Comparison of ENCODE assay signal across 9 mouse cellular contexts in genomic region chr3:107594662-107595263, GRCm38 (mm10). TPM values are rescaled to one million over a fixed set of nuclear protein-coding genes. Genes with fewer than 3 reads are reported as not detected.
A peak's percentile ranks its signal among the peaks of the same experiment; 100 is the strongest.
DNase-seq lines count a peak whose midpoint lies in the region; ATAC-seq and TF ChIP-seq lines count a peak whose summit lies in the region.
"Had no signal": no experiment of that assay in that cellular context is flagged by ENCODE, and none has a peak within 500 bp of the region (broad histone marks: within the 10 kb centered on the region; RNA-seq: fewer than 3 reads in every experiment).

Gene Alx3, plus strand, starts transcription at chr3:107595031.

- peaks cover 22% of the 10 kb centered on the region for H3K4me1 ChIP-seq in kidney, embryonic 15.5 days
- peaks cover 14% of the 10 kb centered on the region; the same call in 1 of the 2 replicates for H3K4me1 ChIP-seq in embryonic facial prominence, embryonic 12.5 days
- peaks cover 4% of the 10 kb centered on the region for H3K4me1 ChIP-seq in intestine, embryonic 14.5 days (replicated peaks; ENCODE audit: control insufficient read depth, insufficient read depth, low read length)
- H3K4me1 ChIP-seq in midbrain, postnatal 0 days (ENCODE audit: insufficient read depth, low read length) = 0 out of 2 replicates have a peak, but pooled peaks cover 5% of the 10 kb centered on the region
- no peaks in the 10 kb centered on the region; the same call in 1 of the 2 replicates for H3K4me1 ChIP-seq in cerebellum, adult 2 months (ENCODE audit: control insufficient read depth, insufficient read depth, low read length)

- 1% methylated on average over 42 of the region's 46 CpGs for WGBS in kidney, embryonic 15.5 days
- under 1% methylated on average over 41 of the region's 46 CpGs for WGBS in embryonic facial prominence, embryonic 12.5 days
- 2% methylated on average over 41 of the region's 46 CpGs for WGBS in intestine, embryonic 14.5 days
- whole genome bisulfite sequencing in midbrain, postnatal 0 days = 2% methylated on average over 36 of the region's 46 CpGs
- 7% methylated on average over 32 of the region's 46 CpGs for WGBS in cerebellum, adult 2 months

- TF ChIP-seq POLR2A in cerebellum, adult 2 months (IDR thresholded peaks at IDR 0.05; ENCODE audit: borderline replicate concordance, insufficient read depth, low read length) = no peak

- H3K9ac ChIP-seq in kidney, embryonic 15.5 days = peak within 1 kb of the TSS; percentile 43
- peak within 1 kb of the TSS; percentile 84 for H3K9ac ChIP-seq in embryonic facial prominence, embryonic 12.5 days
- no peak within 1 kb of the TSS for H3K9ac ChIP-seq in intestine, embryonic 14.5 days (ENCODE audit: low read length)
- no peak within 1 kb of the TSS for H3K9ac ChIP-seq in midbrain, postnatal 0 days (replicated peaks; ENCODE audit: low read length, poor library complexity, severe bottlenecking)

- H3K9me3 ChIP-seq in kidney, embryonic 15.5 days (replicated peaks) = no peaks in the 10 kb centered on the region
- no peaks in the 10 kb centered on the region for H3K9me3 ChIP-seq in embryonic facial prominence, embryonic 12.5 days
- H3K9me3 ChIP-seq in intestine, embryonic 14.5 days (ENCODE audit: control insufficient read depth, low read length) = no peaks in the 10 kb centered on the region
- no peaks in the 10 kb centered on the region for H3K9me3 ChIP-seq in midbrain, postnatal 0 days (ENCODE audit: low read length)

- H3K27me3 ChIP-seq in kidney, embryonic 15.5 days = peaks cover 97% of the 10 kb centered on the region
- peaks cover 58% of the 10 kb centered on the region for H3K27me3 ChIP-seq in embryonic facial prominence, embryonic 12.5 days
- peaks cover 92% of the 10 kb centered on the region for H3K27me3 ChIP-seq in intestine, embryonic 14.5 days (replicated peaks; ENCODE audit: control insufficient read depth, insufficient read depth, low read length)
- peaks cover 42% of the 10 kb centered on the region for H3K27me3 ChIP-seq in midbrain, postnatal 0 days (ENCODE audit: insufficient read depth, low read length)
- peaks cover 21% of the 10 kb centered on the region; the same call in 1 of the 2 replicates for H3K27me3 ChIP-seq in cerebellum, adult 2 months (ENCODE audit: control insufficient read depth, insufficient read depth, low read length)

- ATAC-seq in kidney, embryonic 15.5 days (replicated peaks; ENCODE audit: low FRiP score) = peak; percentile 16; the same call in 1 of the 2 replicates
- no peak for ATAC-seq in embryonic facial prominence, embryonic 12.5 days (ENCODE audit: insufficient number of reproducible peaks, insufficient read depth, low FRiP score, low TSS enrichment)
- ATAC-seq in intestine, embryonic 14.5 days (replicated peaks; ENCODE audit: low FRiP score, low TSS enrichment, low read depth) = peak; percentile 48; the same call in 1 of the 2 replicates
- no peak; the same call in 1 of the 2 replicates for ATAC-seq in midbrain, postnatal 0 days (ENCODE audit: low FRiP score)

- peak within 1 kb of the TSS; percentile 41 for H3K4me3 ChIP-seq in kidney, embryonic 15.5 days (replicated peaks)
- peak within 1 kb of the TSS; percentile 58 for H3K4me3 ChIP-seq in embryonic facial prominence, embryonic 12.5 days
- H3K4me3 ChIP-seq in intestine, embryonic 14.5 days (ENCODE audit: low read depth, low read length) = peak within 1 kb of the TSS; percentile 31
- H3K4me3 ChIP-seq in midbrain, postnatal 0 days (ENCODE audit: low read depth, low read length) = peak within 1 kb of the TSS; percentile 21; the same call in 1 of the 2 replicates
- no peak within 1 kb of the TSS for H3K4me3 ChIP-seq in cerebellum, adult 2 months (replicated peaks; ENCODE audit: insufficient read depth, low read depth, low read length)

- H3K27ac ChIP-seq in kidney, embryonic 15.5 days = no peak within 1 kb of the TSS
- H3K27ac ChIP-seq in embryonic facial prominence, embryonic 12.5 days = peak within 1 kb of the TSS; percentile 90
- H3K27ac ChIP-seq in intestine, embryonic 14.5 days (ENCODE audit: low read depth) = no peak within 1 kb of the TSS
- no peak within 1 kb of the TSS for H3K27ac ChIP-seq in midbrain, postnatal 0 days (ENCODE audit: low read depth, low read length)
- no peak within 1 kb of the TSS for H3K27ac ChIP-seq in cerebellum, adult 2 months (ENCODE audit: insufficient read depth, low read length)

- no peaks in the 10 kb centered on the region for H3K36me3 ChIP-seq in kidney, embryonic 15.5 days
- H3K36me3 ChIP-seq in embryonic facial prominence, embryonic 12.5 days = no peaks in the 10 kb centered on the region
- no peaks in the 10 kb centered on the region for H3K36me3 ChIP-seq in intestine, embryonic 14.5 days (ENCODE audit: control insufficient read depth, insufficient read depth, low read length)
- no peaks in the 10 kb centered on the region for H3K36me3 ChIP-seq in midbrain, postnatal 0 days (ENCODE audit: insufficient read depth, low read length)
- H3K36me3 ChIP-seq: G1E had no signal

- H3K4me2 ChIP-seq in kidney, embryonic 15.5 days = peak within 1 kb of the TSS; percentile 70
- peak within 1 kb of the TSS; percentile 77 for H3K4me2 ChIP-seq in embryonic facial prominence, embryonic 12.5 days (replicated peaks)
- peak within 1 kb of the TSS; percentile 57 for H3K4me2 ChIP-seq in intestine, embryonic 14.5 days (ENCODE audit: low read length)
- H3K4me2 ChIP-seq in midbrain, postnatal 0 days (ENCODE audit: low read depth, low read length, poor library complexity, severe bottlenecking) = peak within 1 kb of the TSS; percentile 42

- no peak for TF ChIP-seq CTCF in midbrain, postnatal 0 days (IDR thresholded peaks at IDR 0.05)
- TF ChIP-seq CTCF in cerebellum, adult 2 months (IDR thresholded peaks at IDR 0.05; ENCODE audit: borderline replicate concordance, insufficient read depth, low read depth, low read length) = no peak

- no peak for DNase-seq in kidney, postnatal 25 days
- peak; percentile 62 for DNase-seq in intestine, embryonic 14.5 days (ENCODE audit: low spot score)
- no peak for DNase-seq in midbrain, postnatal 0 days (ENCODE audit: low spot score)
- DNase-seq in cerebellum, adult 2 months = no peak
- no peak for DNase-seq in natural killer cell, adult 2 months (ENCODE audit: low spot score in 2 of 2)
- no peak for DNase-seq in cerebellum, postnatal 10 days

RNA-seq across cellular contexts. Expression of gene Alx3, which starts in this region (rescaled TPM):
- 0.10 and 0.19 TPM in 2 replicates for polyA plus RNA-seq in kidney, embryonic 15.5 days (2015; fragmentation: Nextera tagmentation; extraction: Ambion mirVana)
- polyA plus RNA-seq in embryonic facial prominence, embryonic 12.5 days (2016; fragmentation: Nextera tagmentation; extraction: Ambion mirVana) = 28.7 and 40.5 TPM in 2 replicates
- polyA plus RNA-seq in intestine, embryonic 14.5 days (2014; fragmentation: Nextera tagmentation; extraction: Ambion mirVana) = not detected in 2 replicates
- 0.60 and 3.0 TPM in 2 replicates for total RNA-seq in midbrain, postnatal 0 days (2014; rRNA removed)
- polyA plus RNA-seq in midbrain, postnatal 0 days (2015; fragmentation: Nextera tagmentation; extraction: Ambion mirVana) = 0.63 and 1.3 TPM in 2 replicates
- polyA plus RNA-seq in cerebellum, adult 2 months (2012; rRNA removed) = 0.08 and 0.30 TPM in 2 replicates
- polyA plus RNA-seq: G1E had no signal

Comparison
In these comparisons a context has a peak if more than half of its experiments do, and no peak if none do; other contexts are left out.
1. RNA of gene Alx3 (polyA plus RNA-seq): 28.7 to 40.5 TPM in embryonic facial prominence, embryonic 12.5 days; 0.63 to 1.3 TPM in midbrain, postnatal 0 days, 0.10 to 0.19 TPM in kidney, embryonic 15.5 days, 0.08 to 0.30 TPM in cerebellum, adult 2 months and not detected in intestine, embryonic 14.5 days; every median in the first group is over 10 times any median in the second.
2. Peak in ATAC-seq, H3K4me3 ChIP-seq, H3K9ac ChIP-seq and H3K4me2 ChIP-seq in kidney, embryonic 15.5 days; RNA of the gene not detected or under 1 TPM.
3. Peak in DNase-seq, ATAC-seq, H3K4me3 ChIP-seq and H3K4me2 ChIP-seq in intestine, embryonic 14.5 days; RNA of the gene not detected or under 1 TPM.
4. Peak in every context shown above with its lines, with median percentiles within 50 percentile points of each other: H3K4me2 ChIP-seq.